Mouse (Mus musculus): ENCODE data around the gene Kmt2b.

Kmt2b gene

DNA sequence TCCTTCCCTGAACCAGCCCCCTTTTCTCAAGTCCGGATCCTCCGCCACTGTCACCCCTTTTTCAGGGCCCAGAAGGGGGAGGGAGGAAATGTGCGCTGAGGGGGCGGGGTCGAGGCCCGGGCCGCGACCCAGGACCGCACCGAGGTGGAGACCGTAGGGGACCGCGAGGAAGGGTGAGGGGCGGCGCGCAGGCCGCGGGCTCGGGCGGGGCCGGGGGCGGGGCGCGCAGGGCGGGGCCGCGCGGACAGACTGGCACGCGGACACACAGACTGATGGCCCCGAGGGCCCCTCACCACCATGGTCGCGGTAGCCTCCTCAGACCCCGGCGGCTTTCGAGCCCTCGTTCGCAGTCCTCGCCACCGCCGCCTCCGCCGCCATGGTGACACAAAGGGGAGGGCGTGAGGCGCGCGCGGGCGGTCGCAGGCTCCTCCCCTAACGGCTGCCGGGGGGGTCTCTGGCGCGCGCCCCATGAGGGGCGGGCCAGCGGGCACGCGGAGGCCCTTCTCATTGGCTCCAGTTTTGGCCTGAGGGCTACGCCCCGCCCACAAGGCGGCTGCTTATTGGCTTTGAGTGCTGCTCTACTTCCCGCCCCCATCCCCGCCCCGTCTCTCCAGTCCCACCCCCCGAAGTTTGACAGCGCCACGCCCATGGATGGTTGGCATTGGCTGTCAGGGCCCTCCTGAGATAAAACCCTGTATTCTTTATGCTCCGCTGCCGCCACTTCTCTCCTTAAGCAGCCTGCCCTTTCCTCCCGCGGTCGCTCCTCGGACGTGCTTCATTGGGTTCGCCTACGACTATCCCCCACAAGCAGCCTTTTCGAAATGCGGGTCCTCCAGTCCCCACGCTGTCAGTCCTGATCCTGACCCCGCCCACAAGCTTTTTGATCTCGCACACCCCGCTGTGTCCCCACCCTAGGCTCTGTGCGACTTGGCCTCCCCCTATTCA is 53.6 kb downstream of the Kmt2b start, which contains the start of gene Arhgap33:
TSS of gene Arhgap33 (minus strand) at position 428 of the 945 bp plus-strand sequence.
- DNase-seq (ENCODE audit: low read depth) = peak; percentile 99

DNA sequence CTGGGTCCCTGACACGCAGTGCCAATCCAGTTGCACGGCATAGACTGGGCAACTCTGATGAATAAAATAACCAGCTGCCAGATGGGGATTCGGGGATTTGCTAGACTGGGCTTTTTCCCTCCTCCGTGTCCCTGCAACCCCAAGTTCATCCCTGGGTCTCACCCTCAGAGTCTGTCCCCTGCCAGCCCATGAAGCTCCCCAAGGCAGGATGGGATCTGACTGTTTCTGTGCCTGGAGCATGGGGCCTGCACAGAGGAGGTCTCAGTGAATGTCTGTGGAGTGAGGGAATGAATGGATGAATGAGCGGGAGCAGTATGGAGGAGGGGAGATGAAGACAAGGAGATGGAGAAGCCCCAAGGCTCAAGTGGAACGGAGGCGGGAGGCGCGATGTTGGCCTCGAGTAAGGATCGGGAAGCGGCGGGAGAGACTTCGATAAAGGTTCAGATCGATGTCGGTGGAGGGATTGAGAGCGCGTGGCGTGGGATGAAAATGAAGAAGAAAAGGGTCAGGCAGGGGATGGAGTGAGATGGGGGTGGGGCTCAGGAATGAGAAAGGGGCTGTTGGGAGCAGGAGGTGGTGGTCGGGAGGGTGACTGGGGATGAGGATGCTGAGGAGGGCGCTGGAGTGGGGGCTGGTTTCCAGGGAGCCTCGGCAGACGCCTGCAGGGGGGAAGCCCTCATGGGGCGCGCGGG is 54.4 kb downstream of the Kmt2b start:
- no peak for DNase-seq (ENCODE audit: low read depth)

DNA sequence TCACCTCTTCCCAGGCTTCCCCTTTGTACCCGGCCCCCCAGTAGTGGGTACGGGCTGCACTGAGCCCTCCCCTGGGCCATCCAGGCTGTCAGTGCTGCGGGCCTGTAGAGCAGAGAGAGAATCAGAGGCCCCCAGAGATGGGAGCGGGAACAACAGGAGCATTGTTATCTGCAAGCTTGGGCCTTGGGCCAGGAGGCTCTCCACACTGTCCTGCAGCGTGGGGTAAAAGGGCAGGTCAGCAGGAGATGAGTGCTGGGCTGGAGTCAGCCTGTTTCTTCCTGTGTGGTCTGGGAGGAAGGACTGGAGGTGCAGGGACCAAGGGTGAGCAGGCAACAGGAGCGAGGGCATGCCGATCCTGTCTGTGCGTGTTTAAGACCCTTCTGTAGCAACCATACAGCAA is 55.6 kb downstream of the Kmt2b start:
- peak; percentile 33 for DNase-seq (ENCODE audit: low read depth)

- no peak for DNase-seq (ENCODE audit: low read depth)
Observed at GRCm38 (mm10) chr7:30531291-30531815, 57.2 kb downstream of the Kmt2b start.

DNA sequence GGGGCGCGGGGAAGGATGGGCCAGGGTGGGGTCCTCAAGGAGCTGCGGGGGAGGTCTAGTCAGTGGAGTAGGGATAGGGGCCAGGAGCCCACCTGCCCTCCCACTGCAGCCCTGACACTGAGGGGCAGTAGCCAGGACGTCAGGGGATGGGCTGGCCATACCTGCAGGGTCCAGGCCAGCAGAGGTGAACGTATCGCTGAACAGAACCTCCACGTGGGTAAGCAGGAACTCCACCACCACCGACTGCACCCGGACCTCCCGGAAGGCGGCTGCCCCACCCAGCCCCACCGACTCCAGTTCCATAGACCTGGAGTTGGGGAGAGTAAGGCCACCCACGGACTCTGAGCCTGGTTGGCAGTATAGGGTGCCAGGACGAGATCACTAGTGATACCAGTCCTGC is 61.5 kb downstream of the Kmt2b start:
- no peak for DNase-seq (ENCODE audit: low read depth)

DNA sequence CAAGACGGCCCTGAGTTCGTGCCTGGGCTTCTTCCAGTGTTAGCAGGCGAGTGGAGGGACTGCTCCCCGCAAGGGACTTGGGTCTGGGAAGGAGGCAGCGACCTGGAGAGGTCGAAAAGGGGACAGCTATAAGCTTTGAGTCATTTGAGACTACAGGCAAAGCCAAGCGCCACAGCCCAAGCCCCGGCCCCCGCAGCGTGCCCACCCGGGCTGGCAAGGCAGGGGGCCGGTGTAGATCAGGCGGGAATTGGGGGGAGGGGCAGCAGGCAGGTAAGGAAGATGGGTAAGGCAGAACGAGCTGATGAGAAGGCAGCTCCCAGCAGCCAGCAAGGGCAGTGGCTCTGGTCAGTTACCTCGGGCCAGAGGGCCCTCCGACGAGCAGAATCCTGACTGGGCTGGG is 62.1 kb downstream of the Kmt2b start:
- no peak for DNase-seq (ENCODE audit: low read depth)

GRCm38 (mm10) chr7:30525954-30526353 is 62.6 kb downstream of the Kmt2b start:
- no peak for DNase-seq (ENCODE audit: low read depth)

GRCm38 (mm10) chr7:30524487-30524886 is 64.0 kb downstream of the Kmt2b start:
- DNase-seq (ENCODE audit: low read depth) = peak; percentile 88

DNA sequence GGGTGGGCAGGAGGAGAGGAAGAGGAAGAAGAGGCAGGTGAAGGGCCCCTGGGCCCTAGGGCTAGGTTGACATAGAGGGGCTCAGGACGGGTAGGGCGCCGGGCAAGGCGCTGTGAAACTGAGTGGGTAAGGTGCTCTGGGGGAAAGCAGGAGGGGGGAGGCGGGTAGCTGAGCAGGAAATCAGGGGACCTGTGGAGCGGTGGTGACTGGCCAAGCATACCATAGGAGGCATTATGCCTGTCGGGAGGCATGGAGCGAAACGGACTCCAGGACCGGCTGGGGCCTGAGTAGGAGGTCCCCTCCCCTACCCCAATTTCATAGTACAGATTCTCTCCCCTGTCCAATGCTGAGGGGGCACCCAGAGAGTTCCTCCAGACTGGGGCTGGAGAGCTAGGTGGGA is 65.7 kb downstream of the Kmt2b start:
- DNase-seq (ENCODE audit: low read depth) = no peak

GRCm38 (mm10) chr7:30520856-30521255 is 67.7 kb downstream of the Kmt2b start:
- no peak for DNase-seq (ENCODE audit: low read depth)

GRCm38 (mm10) chr7:30520396-30520795 is 68.1 kb downstream of the Kmt2b start:
- no peak for DNase-seq (ENCODE audit: low read depth)
